Mouse (Mus musculus): ENCODE data around the gene Esf1.
"Not testable (repeated sequence)": the region's sequence is repeated elsewhere in the genome, so short reads cannot be mapped to it uniquely, and the experiment has no call there.

Gene Esf1

GRCm38 (mm10) chr2:140096034-140096433 lies 74.3 kb downstream of the Esf1 start:
- peak; percentile 31 for DNase-seq (ENCODE audit: low read depth, low spot score)

GRCm38 (mm10) chr2:140093433-140093832 lies 76.9 kb downstream of the Esf1 start:
- no peak for DNase-seq (ENCODE audit: low read depth, low spot score)

GRCm38 (mm10) chr2:140084245-140084644 lies 86.1 kb downstream of the Esf1 start:
- DNase-seq (ENCODE audit: low read depth, low spot score) = no peak

- no peak for DNase-seq (ENCODE audit: low read depth, low spot score)
Measured at GRCm38 (mm10) chr2:140080747-140081577, 89.4 kb downstream of the Esf1 start.

GRCm38 (mm10) chr2:140079284-140079683 lies 91.1 kb downstream of the Esf1 start:
- not testable (repeated sequence) for DNase-seq (ENCODE audit: low read depth, low spot score)

GRCm38 (mm10) chr2:140078600-140079280 lies 91.6 kb downstream of the Esf1 start:
- DNase-seq (ENCODE audit: low read depth, low spot score) = no peak

GRCm38 (mm10) chr2:140077476-140077875 lies 92.9 kb downstream of the Esf1 start:
- DNase-seq (ENCODE audit: low read depth, low spot score) = no peak

GRCm38 (mm10) chr2:140075150-140075549 lies 95.2 kb downstream of the Esf1 start:
- no peak for DNase-seq (ENCODE audit: low read depth, low spot score)

Data from WW6 (cell line).